Mouse (Mus musculus): ENCODE results near the gene Gprc5b. TPM values are rescaled to one million over a fixed set of nuclear protein-coding genes. Genes with fewer than 3 reads are reported as not detected.

Gprc5b gene
- polyA plus RNA-seq, 1 experiment: 18.9 TPM

DNA sequence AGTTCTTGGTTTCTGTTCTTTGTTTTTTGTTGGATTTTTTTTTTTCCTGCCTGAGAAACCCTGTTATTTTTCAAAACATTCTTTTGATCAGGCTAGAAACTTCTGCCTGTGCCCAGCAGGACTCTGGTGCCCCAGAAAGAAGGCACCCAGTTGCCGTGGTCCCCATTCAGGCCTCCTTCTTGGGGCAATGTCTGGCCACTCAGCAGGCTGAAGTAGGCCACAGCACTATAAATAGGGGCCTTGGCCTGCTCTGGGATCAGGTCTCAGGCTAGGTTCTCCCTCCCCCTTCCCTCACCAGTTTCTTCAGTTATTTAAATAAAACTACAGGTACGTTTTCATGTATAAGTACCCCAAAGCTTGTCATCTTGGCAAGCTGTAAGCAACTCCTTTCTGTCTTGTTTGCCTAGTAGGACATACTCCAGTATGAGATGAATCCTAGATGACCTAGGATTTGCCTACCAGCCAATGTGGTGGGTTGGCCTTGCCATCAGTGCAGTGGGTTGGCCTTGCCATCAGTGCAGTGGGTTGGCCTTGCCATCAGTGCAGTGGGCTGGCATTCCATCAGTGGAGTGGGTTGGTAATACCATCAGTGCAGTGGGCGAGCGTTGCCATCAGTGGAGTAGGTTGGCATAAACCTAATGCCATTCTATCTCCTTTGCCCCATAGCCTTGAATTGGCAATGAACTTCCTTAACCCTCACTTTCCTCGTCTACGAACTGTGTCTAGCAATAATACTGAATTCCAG lies 68.3 kb downstream of the Gprc5b start:
- H3K4me1 ChIP-seq (ENCODE audit: control insufficient read depth, insufficient read depth, low read length): no peaks in the 10 kb centered on the region
- 92% methylated on average over 6 of the region's 6 CpGs for WGBS
- no peak overlapping the region for H3K27ac ChIP-seq (ENCODE audit: insufficient read depth, low read depth, low read length)
- H3K27me3 ChIP-seq (replicated peaks; ENCODE audit: control insufficient read depth, insufficient read depth, low read length): no peaks in the 10 kb centered on the region
- no peak overlapping the region for H3K4me3 ChIP-seq (ENCODE audit: insufficient read depth, low read depth, low read length)
- no peak for TF ChIP-seq CTCF (conservative IDR thresholded peaks at IDR 0.05; ENCODE audit: insufficient read depth, insufficient read length, low read depth, low read length)
- no peak for TF ChIP-seq POLR2A (IDR thresholded peaks at IDR 0.05; ENCODE audit: low read depth, low read length)
- no peaks in the 10 kb centered on the region for H3K36me3 ChIP-seq (ENCODE audit: control insufficient read depth, insufficient read depth, low read length)
- DNase-seq: no peak

GRCm38 (mm10) chr7:118925547-118925946 lies 69.5 kb downstream of the Gprc5b start:
- no peaks in the 10 kb centered on the region for H3K4me1 ChIP-seq (ENCODE audit: control insufficient read depth, insufficient read depth, low read length)
- no peak for TF ChIP-seq POLR2A (IDR thresholded peaks at IDR 0.05; ENCODE audit: low read depth, low read length)
- 81% methylated on average over 3 of the region's 3 CpGs for WGBS
- H3K4me3 ChIP-seq (ENCODE audit: insufficient read depth, low read depth, low read length): no peak overlapping the region
- H3K36me3 ChIP-seq (ENCODE audit: control insufficient read depth, insufficient read depth, low read length): no peaks in the 10 kb centered on the region
- H3K27me3 ChIP-seq (replicated peaks; ENCODE audit: control insufficient read depth, insufficient read depth, low read length): no peaks in the 10 kb centered on the region
- H3K27ac ChIP-seq (ENCODE audit: insufficient read depth, low read depth, low read length): no peak overlapping the region
- DNase-seq: no peak

- 64% methylated on average over 4 of the region's 4 CpGs for WGBS
- Histone ChIP-seq H3K27ac (ENCODE audit: insufficient read depth, low read depth, low read length) (no peak overlapping the region), H3K27me3 (replicated peaks; ENCODE audit: control insufficient read depth, insufficient read depth, low read length) (no peaks in the 10 kb centered on the region), H3K36me3 (ENCODE audit: control insufficient read depth, insufficient read depth, low read length) (no peaks in the 10 kb centered on the region), H3K4me1 (ENCODE audit: control insufficient read depth, insufficient read depth, low read length) (no peaks in the 10 kb centered on the region), H3K4me3 (ENCODE audit: insufficient read depth, low read depth, low read length) (no peak overlapping the region)
- peak; percentile 13 for DNase-seq
- TF ChIP-seq POLR2A (IDR thresholded peaks at IDR 0.05; ENCODE audit: low read depth, low read length) (no peak), CTCF (conservative IDR thresholded peaks at IDR 0.05; ENCODE audit: insufficient read depth, insufficient read length, low read depth, low read length) (no peak)
Measured at GRCm38 (mm10) chr7:118922441-118923202, 72.4 kb downstream of the Gprc5b start.

Other genes with a start within 250 kb of the Gprc5b start
- 1.6 and 2.0 TPM in 2 replicates for gene Iqck, start 139.5 kb downstream of the Gprc5b start, polyA plus RNA-seq (2012; rRNA removed)
- 10.0 and 11.8 TPM in 2 replicates for gene Knop1, start 139.0 kb downstream of the Gprc5b start, polyA plus RNA-seq (2012; rRNA removed)
- not detected in 2 replicates for gene Gpr139, start 189.4 kb upstream of the Gprc5b start, polyA plus RNA-seq (2012; rRNA removed)